Mouse (Mus musculus) embryonic fibroblast, embryonic 13.5 days (primary cell): ENCODE results near the gene Tmc6. TPM values are rescaled to one million over a fixed set of nuclear protein-coding genes. Genes with fewer than 3 reads are reported as not detected.
"Not testable (repeated sequence)": the region's sequence is repeated elsewhere in the genome, so short reads cannot be mapped to it uniquely, and the experiment has no call there.

Experiments
- H3K27ac ChIP-seq: 2 replicates; pipeline ENCODE4 v1.5.1; 2012; ENCODE audit warnings: low read length, control low read depth, inconsistent platforms; ENCODE audit not compliant: insufficient read depth
- H3K4me1 ChIP-seq: 2 replicates; pipeline ENCODE4 v1.6.1; 2011; ENCODE audit warnings: low read length; ENCODE audit not compliant: control insufficient read depth, insufficient read depth
- H3K4me3 ChIP-seq: 2 replicates; pipeline ENCODE4 v1.5.1; 2011; ENCODE audit warnings: mild to moderate bottlenecking, control low read depth, low read length; ENCODE audit not compliant: insufficient read depth
- CTCF ChIP-seq: IDR thresholded peaks from 2 replicates; pipeline ENCODE4 v1.5.1; 2011; ENCODE audit warnings: mild to moderate bottlenecking, control low read depth, low read length, moderate library complexity, borderline replicate concordance; ENCODE audit not compliant: insufficient read depth
- POLR2A ChIP-seq: IDR thresholded peaks from 2 replicates; pipeline ENCODE4 v1.6.1; 2011; ENCODE audit warnings: low read depth, mild to moderate bottlenecking, control low read depth, low read length, moderate library complexity
- polyA plus RNA-seq: library from polyadenylated mRNA; stranded (reverse); fragments of >200 nt; gene quantifications from 2 replicates; pipeline ENCODE4 v1.2.4, GENCODE M21; 2011; ENCODE audit warnings: low read depth; ENCODE audit not compliant: missing spikeins, insufficient read length

Tmc6 gene
- polyA plus RNA-seq, 1 experiment = 19.5 TPM

GRCm38 (mm10) chr11:117796954-117797353 lies 15.0 kb upstream of the Tmc6 start:
- no peaks in the 10 kb centered on the region for H3K4me1 ChIP-seq
- TF ChIP-seq POLR2A (no peak), CTCF (no peak)
- H3K4me3 ChIP-seq = no peak overlapping the region
- H3K27ac ChIP-seq = no peak overlapping the region

- H3K4me1 ChIP-seq = no peaks in the 10 kb centered on the region
- no peak overlapping the region for H3K27ac ChIP-seq
- TF ChIP-seq CTCF (no peak), POLR2A (no peak)
These were observed 12.1 kb upstream of the Tmc6 start for GRCm38 (mm10) chr11:117794035-117794551.

GRCm38 (mm10) chr11:117792281-117792888 lies 10.4 kb upstream of the Tmc6 start:
- no peak for TF ChIP-seq POLR2A
- no peak for TF ChIP-seq CTCF
- Histone ChIP-seq H3K4me3 (no peak overlapping the region), H3K4me1 (no peaks in the 10 kb centered on the region), H3K27ac (no peak overlapping the region)

More at GRCm38 (mm10) chr11:117794035-117794551, 12.1 kb upstream of the Tmc6 start:
- H3K4me3 ChIP-seq = no peak overlapping the region

DNA sequence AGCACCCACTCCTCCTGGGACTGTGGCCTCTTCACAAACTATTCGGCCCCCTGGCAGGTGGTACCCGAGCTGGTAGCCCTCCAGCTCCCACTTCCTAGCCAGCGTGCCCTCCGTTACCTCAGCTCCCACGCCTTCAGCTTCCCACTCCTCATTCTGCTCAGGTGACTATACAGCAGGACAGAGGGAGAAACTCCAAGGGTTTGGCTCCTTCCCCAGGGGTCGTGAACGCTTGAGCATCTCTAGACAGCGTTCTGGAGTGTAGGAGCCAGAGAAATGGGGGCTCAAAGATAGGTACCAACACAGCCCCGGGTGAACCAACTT lies 9.4 kb upstream of the Tmc6 start:
- H3K27ac ChIP-seq = no peak overlapping the region
- no peaks in the 10 kb centered on the region for H3K4me1 ChIP-seq
- TF ChIP-seq POLR2A (no peak), CTCF (no peak)
- no peak overlapping the region for H3K4me3 ChIP-seq

DNA sequence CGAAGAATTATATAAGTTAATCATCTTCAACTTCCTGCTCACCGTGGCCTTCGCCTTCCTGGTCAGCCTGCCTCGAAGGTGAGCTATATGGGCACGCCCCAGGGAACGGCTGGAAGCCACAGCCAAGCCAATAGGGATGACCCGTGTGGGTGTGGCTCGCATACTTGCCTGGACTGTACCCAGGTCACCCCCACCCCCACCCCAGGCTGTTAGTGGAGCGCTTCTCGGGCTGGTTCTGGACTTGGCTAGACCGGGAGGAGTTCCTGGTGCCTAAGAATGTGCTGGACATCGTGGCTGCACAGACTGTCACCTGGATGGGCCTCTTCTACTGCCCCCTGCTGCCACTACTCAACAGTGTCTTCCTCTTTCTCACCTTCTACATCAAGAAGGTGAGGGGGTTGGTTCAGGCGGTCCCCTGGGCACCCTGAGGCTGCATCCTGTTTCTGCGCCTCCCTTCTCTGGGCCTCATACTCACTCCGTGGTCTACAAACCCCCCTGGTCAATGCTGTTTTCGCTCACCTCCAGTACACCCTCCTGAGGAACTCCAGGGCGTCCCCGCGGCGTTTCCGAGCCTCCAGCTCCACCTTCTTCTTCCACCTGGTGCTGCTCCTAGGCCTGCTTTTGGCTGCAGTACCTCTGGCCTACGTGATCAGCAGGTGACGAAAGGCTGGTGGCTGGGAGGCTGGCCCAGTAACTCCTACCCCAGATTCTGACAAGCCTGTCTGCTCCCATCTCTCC lies 8.9 kb upstream of the Tmc6 start:
- H3K4me3 ChIP-seq = no peak overlapping the region
- H3K4me1 ChIP-seq = no peaks in the 10 kb centered on the region
- no peak overlapping the region for H3K27ac ChIP-seq
- TF ChIP-seq POLR2A (no peak), CTCF (no peak)

GRCm38 (mm10) chr11:117790286-117790685 lies 8.3 kb upstream of the Tmc6 start:
- Histone ChIP-seq H3K27ac (no peak overlapping the region), H3K4me3 (no peak overlapping the region), H3K4me1 (no peaks in the 10 kb centered on the region)
- TF ChIP-seq POLR2A (no peak), CTCF (peak; percentile 73; the same call in 1 of the 2 replicates)

GRCm38 (mm10) chr11:117788481-117788880 lies 6.5 kb upstream of the Tmc6 start:
- H3K4me3 ChIP-seq, H3K27ac ChIP-seq, H3K4me1 ChIP-seq: not testable (repeated sequence)

GRCm38 (mm10) chr11:117786294-117786693 lies 4.3 kb upstream of the Tmc6 start:
- TF ChIP-seq POLR2A = no peak
- peak; percentile 73; the same call in 1 of the 2 replicates for TF ChIP-seq CTCF
- Histone ChIP-seq H3K27ac (no peak overlapping the region), H3K4me3 (no peak overlapping the region), H3K4me1 (no peaks in the 10 kb centered on the region)

- TF ChIP-seq CTCF (no peak), POLR2A (no peak)
- Histone ChIP-seq H3K4me1 (peaks cover 5% of the 10 kb centered on the region; the same call in 1 of the 2 replicates), H3K27ac (no peak overlapping the region), H3K4me3 (no peak overlapping the region)
These were observed 1.8 kb upstream of the Tmc6 start for GRCm38 (mm10) chr11:117783683-117784309.

DNA sequence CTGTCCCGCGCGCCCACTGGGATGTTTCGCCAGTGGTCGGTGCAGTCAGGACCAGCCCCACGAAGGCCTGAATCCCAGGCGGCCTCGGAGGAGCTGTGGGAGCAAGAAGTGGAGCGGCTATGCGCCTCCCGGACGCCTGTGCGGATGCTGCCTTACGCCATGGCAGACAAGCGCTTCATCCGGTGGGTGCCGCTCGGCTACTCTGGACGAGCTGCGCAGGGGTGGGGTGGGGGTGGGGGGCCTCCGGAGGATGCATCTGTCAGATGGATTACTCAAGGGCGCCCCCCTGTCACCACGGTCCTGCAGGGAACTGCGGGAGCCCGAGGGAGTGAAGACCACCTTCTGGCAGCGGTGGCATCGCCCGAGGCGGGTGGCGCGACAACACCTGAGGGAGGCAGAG lies 1.1 kb upstream of the Tmc6 start:
- peaks cover 5% of the 10 kb centered on the region; the same call in 1 of the 2 replicates for H3K4me1 ChIP-seq
- H3K4me3 ChIP-seq = no peak overlapping the region
- H3K27ac ChIP-seq = no peak overlapping the region
- TF ChIP-seq CTCF = 0 out of 2 replicates have a peak, but pooled peaks have one; percentile 14
- no peak for TF ChIP-seq POLR2A
